Mouse (Mus musculus): ENCODE measurements around the gene Fibin. TPM values are rescaled to one million over a fixed set of nuclear protein-coding genes. Genes with fewer than 3 reads are reported as not detected.

The Fibin gene
- total and polyA plus RNA-seq, 3 experiments, result not detected

DNA sequence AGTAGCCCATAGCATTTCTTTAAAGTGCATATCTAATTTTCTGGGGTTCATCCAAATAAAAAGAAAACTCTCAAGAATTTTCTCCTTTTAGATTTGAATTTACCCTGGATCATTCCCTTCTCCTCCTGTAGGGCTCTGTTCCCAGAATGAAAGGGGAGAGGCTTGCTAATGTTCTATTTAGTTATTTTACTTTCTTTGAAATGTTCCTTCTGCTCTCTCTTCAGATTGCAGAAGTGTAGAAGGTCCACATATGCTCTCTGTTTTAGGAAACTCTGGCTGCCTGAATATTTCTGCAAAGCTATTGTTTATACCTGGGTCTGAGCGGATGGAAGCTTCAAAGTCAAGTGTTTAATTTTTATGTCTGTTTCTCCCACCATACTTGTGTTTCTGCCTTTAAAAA, 12.5 kb upstream of the Fibin start:
- in situ Hi-C loops (cut with MboI; ENCODE audit: low pct_ligation_motif_present, low pct_unique_long_range_greater_than_20kb, low sequenced_read_pairs) (no loop called here), dilution Hi-C loops (cut with MboI; ENCODE audit: extremely low pct_ligation_motif_present, extremely low pct_unique_long_range_greater_than_20kb, low sequenced_read_pairs) (no loop called here)
- TF ChIP-seq E2F4 (IDR thresholded peaks at IDR 0.05; ENCODE audit: insufficient replicate concordance, low read depth, low read length) (no peak), MAX (IDR thresholded peaks at IDR 0.05; ENCODE audit: low read length) (no peak), ELF1 (IDR thresholded peaks at IDR 0.05; ENCODE audit: low read depth, low read length) (no peak), GABPA (IDR thresholded peaks at IDR 0.05; ENCODE audit: insufficient replicate concordance, low read depth, low read length) (no peak), KAT2A (IDR thresholded peaks at IDR 0.05; ENCODE audit: insufficient replicate concordance, low read length) (no peak), JUND (conservative IDR thresholded peaks at IDR 0.05; ENCODE audit: low read depth, low read length) (no peak), MAZ (IDR thresholded peaks at IDR 0.05; ENCODE audit: low read depth, low read length) (no peak), IRF4 (IDR thresholded peaks at IDR 0.05; ENCODE audit: low read depth, low read length) (no peak), ZMIZ1 (IDR thresholded peaks at IDR 0.05; ENCODE audit: low read depth, low read length) (no peak), MXI1 (IDR thresholded peaks at IDR 0.05; ENCODE audit: low read depth, low read length) (no peak), PAX5 (IDR thresholded peaks at IDR 0.05; ENCODE audit: low read length) (no peak), SMC3 (IDR thresholded peaks at IDR 0.05; ENCODE audit: low read depth, low read length) (no peak), TBP (conservative IDR thresholded peaks at IDR 0.05; ENCODE audit: low read depth, low read length) (no peak), USF1 (IDR thresholded peaks at IDR 0.05; ENCODE audit: low read depth, low read length) (no peak), CHD2 (IDR thresholded peaks at IDR 0.05; ENCODE audit: low read length) (no peak), RCOR1 (conservative IDR thresholded peaks at IDR 0.05; ENCODE audit: low read depth, low read length) (no peak)
- no peak for DNase-seq (ENCODE audit: extremely low read depth)
- Histone ChIP-seq H3K79me2 (replicated peaks; ENCODE audit: control insufficient read depth, extremely low read depth, insufficient read depth, poor library complexity, severe bottlenecking) (no peaks in the 10 kb centered on the region), H3K27me3 (replicated peaks) (no peaks in the 10 kb centered on the region), H3K9me3 (replicated peaks; ENCODE audit: low read length) (peaks cover 31% of the 10 kb centered on the region), H3K36me3 (replicated peaks in 1 of 2; ENCODE audit: control insufficient read depth in 1 of 2, insufficient read depth in 1 of 2, low read length in 1 of 2) (no peaks in the 10 kb centered on the region), H3K4me2 (ENCODE audit: insufficient read depth, low read depth, poor library complexity, severe bottlenecking) (no peak overlapping the region), H3K27ac (ENCODE audit: insufficient read depth, low read depth) (no peak overlapping the region), H3K4me1 (ENCODE audit: control insufficient read depth in 1 of 2, insufficient read depth in 2 of 2) (no peaks in the 10 kb centered on the region), H3K9ac (ENCODE audit: insufficient read depth, low read depth) (no peak overlapping the region), H3K4me3 (replicated peaks in 1 of 3; ENCODE audit: low read depth in 2 of 3, low read length in 2 of 3, poor library complexity in 1 of 3) (no peak overlapping the region)

DNA sequence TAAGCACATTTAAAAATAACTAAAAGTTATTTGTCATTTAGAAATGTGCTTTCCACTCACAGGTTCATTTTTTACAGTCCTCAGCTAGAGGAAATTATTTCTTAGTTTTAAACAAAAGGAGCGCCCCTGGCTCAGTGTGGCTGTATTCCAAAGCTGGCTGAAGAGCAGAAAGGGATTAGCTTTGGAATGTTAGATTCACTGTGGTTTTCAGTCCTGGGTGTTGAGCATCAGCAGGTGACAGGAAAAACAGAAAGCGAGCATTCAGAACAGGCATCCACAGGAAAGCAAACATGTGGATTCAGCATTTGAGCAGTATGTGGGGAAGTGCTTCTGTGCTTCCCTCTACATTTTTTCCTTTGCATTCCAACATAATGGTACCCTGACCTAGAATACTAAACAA, 10.2 kb upstream of the Fibin start:
- in situ Hi-C loops (cut with MboI; ENCODE audit: low pct_ligation_motif_present, low pct_unique_long_range_greater_than_20kb, low sequenced_read_pairs) (no loop called here), dilution Hi-C loops (cut with MboI; ENCODE audit: extremely low pct_ligation_motif_present, extremely low pct_unique_long_range_greater_than_20kb, low sequenced_read_pairs) (no loop called here)
- DNase-seq (ENCODE audit: extremely low read depth), result no peak
- Histone ChIP-seq H3K9me3 (replicated peaks; ENCODE audit: low read length) (peaks cover 33% of the 10 kb centered on the region), H3K9ac (ENCODE audit: insufficient read depth, low read depth) (no peak overlapping the region), H3K36me3 (replicated peaks in 1 of 2; ENCODE audit: control insufficient read depth in 1 of 2, insufficient read depth in 1 of 2, low read length in 1 of 2) (no peaks in the 10 kb centered on the region), H3K4me2 (ENCODE audit: insufficient read depth, low read depth, poor library complexity, severe bottlenecking) (no peak overlapping the region), H3K4me1 (ENCODE audit: control insufficient read depth in 1 of 2, insufficient read depth in 2 of 2) (no peaks in the 10 kb centered on the region), H3K79me2 (replicated peaks; ENCODE audit: control insufficient read depth, extremely low read depth, insufficient read depth, poor library complexity, severe bottlenecking) (no peaks in the 10 kb centered on the region), H3K27me3 (replicated peaks) (no peaks in the 10 kb centered on the region), H3K4me3 (replicated peaks in 1 of 3; ENCODE audit: low read depth in 2 of 3, low read length in 2 of 3, poor library complexity in 1 of 3) (no peak overlapping the region), H3K27ac (ENCODE audit: insufficient read depth, low read depth) (no peak overlapping the region)
- no peak for TF ChIP-seq CHD1 (IDR thresholded peaks at IDR 0.05; ENCODE audit: low read depth, low read length)
- TF ChIP-seq UBTF (IDR thresholded peaks at IDR 0.05; ENCODE audit: low read depth, low read length), result no peak
- TF ChIP-seq SMC3 (IDR thresholded peaks at IDR 0.05; ENCODE audit: low read depth, low read length), result no peak
- TF ChIP-seq RAD21 (IDR thresholded peaks at IDR 0.05; ENCODE audit: low read depth, low read length), result no peak
- no peak for TF ChIP-seq CTCF (conservative IDR thresholded peaks at IDR 0.05 in 1 of 2, IDR thresholded peaks at IDR 0.05 in 1 of 2; ENCODE audit: low read depth in 2 of 2, low read length in 2 of 2)
- TF ChIP-seq USF1 (IDR thresholded peaks at IDR 0.05; ENCODE audit: low read depth, low read length), result no peak
- no peak for TF ChIP-seq ELF1 (IDR thresholded peaks at IDR 0.05; ENCODE audit: low read depth, low read length)
- TF ChIP-seq TCF12 (IDR thresholded peaks at IDR 0.05; ENCODE audit: low read depth, low read length), result no peak
- no peak for TF ChIP-seq MAFK (IDR thresholded peaks at IDR 0.05; ENCODE audit: insufficient replicate concordance, low read length)
- TF ChIP-seq MEF2A (IDR thresholded peaks at IDR 0.05; ENCODE audit: borderline replicate concordance, low read depth, low read length), result no peak
- TF ChIP-seq MYC (IDR thresholded peaks at IDR 0.05; ENCODE audit: low read depth, low read length), result no peak
- TF ChIP-seq JUN (IDR thresholded peaks at IDR 0.05; ENCODE audit: insufficient read depth, low read depth, low read length), result no peak
- no peak for TF ChIP-seq ZC3H11A (IDR thresholded peaks at IDR 0.05; ENCODE audit: low read depth, low read length)
- TF ChIP-seq JUND (conservative IDR thresholded peaks at IDR 0.05; ENCODE audit: low read depth, low read length), result no peak
- no peak for TF ChIP-seq ZKSCAN1 (IDR thresholded peaks at IDR 0.05; ENCODE audit: borderline replicate concordance, low read depth, low read length)

All from CH12.LX (cell line).